In genomic region chr5:35693638-35694037, GRCm38 (mm10) we compare ENCODE assay signal across 26 mouse cellular contexts.
"Had no signal": no experiment of that assay in that cellular context is flagged by ENCODE, and none has a peak within 500 bp of the region (broad histone marks: within the 10 kb centered on the region; RNA-seq: fewer than 3 reads in every experiment).

No protein-coding gene starts in this region.

- DNase-seq: gastrocnemius, postnatal 14 days; gastrocnemius, postnatal 36 days; heart, adult 18-20 months; heart, postnatal 14 days; heart, postnatal 36 days; kidney, adult 11 months; kidney, adult 2 months; kidney, adult 9 months; kidney, postnatal 14 days; kidney, postnatal 36 days; layer of hippocampus, adult 9-11 months; layer of hippocampus, postnatal 36 days; left cerebral cortex, postnatal 4 days; liver, embryonic 13.5 days had no signal

- H3K27ac ChIP-seq: heart, embryonic 13.5 days; heart, embryonic 15.5 days; hindbrain, embryonic 10.5 days; hindbrain, embryonic 12.5 days; hindbrain, embryonic 14.5 days; kidney, embryonic 15.5 days; kidney, postnatal 0 days; limb, embryonic 13.5 days; limb, embryonic 15.5 days; liver, embryonic 13.5 days had no signal

- H3K9ac ChIP-seq: heart, embryonic 15.5 days; hindbrain, embryonic 12.5 days; hindbrain, embryonic 14.5 days; kidney, embryonic 15.5 days; limb, embryonic 13.5 days; limb, embryonic 15.5 days; liver, embryonic 13.5 days had no signal

- H3K36me3 ChIP-seq: heart, embryonic 13.5 days; heart, embryonic 15.5 days; hindbrain, embryonic 10.5 days; hindbrain, embryonic 12.5 days; limb, embryonic 13.5 days; limb, embryonic 15.5 days; liver, embryonic 13.5 days had no signal

- H3K4me1 ChIP-seq: liver, embryonic 13.5 days had no signal

- H3K27me3 ChIP-seq: hindbrain, embryonic 12.5 days; kidney, embryonic 15.5 days; limb, embryonic 13.5 days; limb, embryonic 15.5 days; liver, embryonic 13.5 days had no signal

- H3K9me3 ChIP-seq: heart, embryonic 13.5 days; heart, embryonic 15.5 days; hindbrain, embryonic 10.5 days; hindbrain, embryonic 12.5 days; kidney, embryonic 15.5 days; limb, embryonic 13.5 days; limb, embryonic 15.5 days; liver, embryonic 13.5 days had no signal

- H3K4me2 ChIP-seq: heart, embryonic 11.5 days; heart, embryonic 13.5 days; heart, embryonic 15.5 days; hindbrain, embryonic 12.5 days; hindbrain, embryonic 14.5 days; kidney, embryonic 15.5 days; limb, embryonic 13.5 days; limb, embryonic 15.5 days; liver, embryonic 13.5 days had no signal

- H3K4me3 ChIP-seq: heart, embryonic 13.5 days; heart, embryonic 15.5 days; hindbrain, embryonic 10.5 days; hindbrain, embryonic 12.5 days; kidney, embryonic 15.5 days; limb, embryonic 13.5 days; limb, embryonic 15.5 days; liver, embryonic 13.5 days had no signal

- ATAC-seq: hindbrain, embryonic 16.5 days; intestine, embryonic 16.5 days had no signal
